Mouse (Mus musculus) regulatory T cell (primary cell): ENCODE results near the gene Mapkapk2.

Experiments
- in situ Hi-C: fragments of 300-600 bp; cut with MboI, MseI; formaldehyde crosslinking; loops from one replicate; pipeline ENCODE4 v1.15.1; 2025; ENCODE audit warnings: high pct_unique_total_duplicates

Mapkapk2 gene

DNA sequence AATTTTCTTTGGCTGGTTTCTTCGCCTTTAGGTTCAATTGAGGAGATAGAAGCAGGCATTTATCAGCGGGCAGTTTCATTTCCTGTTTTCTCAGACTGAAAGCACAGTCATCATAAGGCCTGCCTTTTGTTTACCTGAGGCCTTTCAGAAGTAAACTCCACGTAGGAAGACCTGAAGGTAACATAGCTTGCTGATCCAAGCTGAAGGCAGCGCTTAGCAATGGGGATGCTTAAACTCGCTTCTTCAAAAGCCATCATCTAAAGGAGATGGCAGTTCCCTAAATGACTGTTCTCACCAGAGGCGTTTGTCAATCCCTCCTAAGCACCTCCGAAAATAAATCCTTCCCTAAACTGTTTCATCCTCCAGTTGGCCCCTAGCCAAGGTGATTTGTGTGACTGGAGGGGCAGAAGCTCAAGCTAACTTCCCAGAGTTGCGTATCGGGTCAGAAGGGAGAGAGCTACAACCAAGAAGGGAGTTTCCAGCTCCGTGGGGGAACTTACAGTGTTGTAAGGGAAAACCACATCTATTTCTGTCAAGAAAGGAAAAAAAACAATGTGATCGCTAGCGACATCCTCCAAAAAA is 13.0 kb upstream of the Mapkapk2 start:
- in situ Hi-C loops: no loop called here

DNA sequence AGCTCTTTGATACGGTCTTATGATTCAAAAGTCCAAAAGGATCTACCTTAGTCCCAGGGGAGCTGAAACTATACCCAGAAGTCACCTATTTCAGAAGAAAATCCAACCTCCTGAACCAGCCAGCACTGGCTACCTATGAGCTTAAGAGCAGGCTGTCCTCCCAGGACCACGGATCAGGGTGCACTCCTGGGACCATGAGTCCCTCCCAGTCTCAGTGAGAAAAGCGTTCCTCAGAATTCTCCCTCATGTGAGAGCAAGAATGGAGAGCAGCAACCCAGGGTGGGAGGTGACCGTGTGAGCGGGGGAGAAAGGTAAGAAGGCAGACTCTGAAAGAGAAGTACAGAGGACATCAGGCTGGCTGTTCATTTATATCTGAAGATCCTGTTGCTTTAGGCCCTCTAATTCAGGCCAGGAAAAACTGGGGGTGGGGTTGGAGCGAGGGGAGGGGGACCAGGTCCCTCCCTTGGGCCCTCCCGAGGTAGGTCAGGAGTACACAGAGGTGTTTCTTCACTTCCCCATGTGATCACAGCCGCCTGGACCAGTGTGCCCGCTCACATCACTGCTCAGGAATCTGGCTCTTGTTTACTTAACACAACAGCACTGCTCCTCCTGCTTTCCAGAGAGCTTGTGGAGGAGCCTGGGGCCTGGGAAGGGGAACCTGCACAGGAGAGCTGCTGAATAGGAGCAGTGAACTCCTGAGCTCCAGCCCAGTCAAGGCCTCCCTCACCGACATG is 10.1 kb upstream of the Mapkapk2 start:
- in situ Hi-C loops: loop anchor here (5.0 kb wide), 1 partner anchor 425 kb away; no protein-coding TSS in a partner anchor

DNA sequence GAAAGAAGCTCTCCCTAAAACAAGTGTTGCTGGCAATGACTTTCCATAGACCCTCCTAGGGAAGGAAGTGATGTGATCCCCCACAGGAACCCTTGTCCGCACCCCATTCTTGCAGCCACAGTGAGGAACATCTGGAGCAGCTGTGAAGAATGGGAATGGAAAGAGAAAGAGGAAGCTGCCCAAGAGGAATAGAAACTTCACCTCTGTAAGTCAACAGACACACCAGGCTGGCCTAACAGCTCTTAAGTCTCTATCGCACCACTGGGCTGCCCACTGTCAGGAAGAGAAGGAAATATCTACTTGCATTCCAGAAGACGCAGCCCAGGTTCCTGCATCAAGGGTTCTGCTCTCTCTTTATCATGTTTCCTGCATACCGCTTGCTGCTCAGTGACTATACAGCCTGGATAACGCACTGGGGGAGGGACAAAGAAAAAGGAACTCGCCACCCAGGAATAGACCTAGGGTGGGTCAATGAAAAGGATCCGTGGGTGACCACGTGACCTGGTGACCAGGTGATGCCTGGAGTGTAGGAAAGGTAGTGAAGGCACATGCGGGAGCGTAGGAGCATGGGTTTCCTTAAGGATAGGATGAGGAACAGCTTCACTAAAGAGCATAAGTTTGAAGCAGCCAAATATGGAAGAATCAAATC is 6.3 kb upstream of the Mapkapk2 start:
- in situ Hi-C loops: no loop called here

DNA sequence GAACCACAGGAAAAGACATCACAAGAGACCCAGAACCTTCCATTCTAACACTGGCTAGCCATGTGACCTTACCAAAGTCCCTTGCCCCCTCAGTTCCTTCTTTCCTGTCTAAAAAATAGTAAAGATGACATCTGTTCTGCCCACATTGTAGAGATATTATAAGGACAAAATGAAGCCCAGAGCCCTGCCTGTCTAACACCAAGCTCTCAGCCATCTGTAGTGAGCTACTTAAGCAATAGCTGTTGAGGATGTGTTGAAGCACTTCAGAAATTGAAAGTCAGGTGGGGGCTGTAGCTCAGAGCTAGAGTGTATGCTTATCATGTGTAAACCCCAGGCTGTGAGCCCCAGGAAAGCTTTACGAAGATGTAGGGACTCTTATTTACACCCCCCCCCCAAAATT is 3.2 kb upstream of the Mapkapk2 start:
- in situ Hi-C loops: no loop called here

DNA sequence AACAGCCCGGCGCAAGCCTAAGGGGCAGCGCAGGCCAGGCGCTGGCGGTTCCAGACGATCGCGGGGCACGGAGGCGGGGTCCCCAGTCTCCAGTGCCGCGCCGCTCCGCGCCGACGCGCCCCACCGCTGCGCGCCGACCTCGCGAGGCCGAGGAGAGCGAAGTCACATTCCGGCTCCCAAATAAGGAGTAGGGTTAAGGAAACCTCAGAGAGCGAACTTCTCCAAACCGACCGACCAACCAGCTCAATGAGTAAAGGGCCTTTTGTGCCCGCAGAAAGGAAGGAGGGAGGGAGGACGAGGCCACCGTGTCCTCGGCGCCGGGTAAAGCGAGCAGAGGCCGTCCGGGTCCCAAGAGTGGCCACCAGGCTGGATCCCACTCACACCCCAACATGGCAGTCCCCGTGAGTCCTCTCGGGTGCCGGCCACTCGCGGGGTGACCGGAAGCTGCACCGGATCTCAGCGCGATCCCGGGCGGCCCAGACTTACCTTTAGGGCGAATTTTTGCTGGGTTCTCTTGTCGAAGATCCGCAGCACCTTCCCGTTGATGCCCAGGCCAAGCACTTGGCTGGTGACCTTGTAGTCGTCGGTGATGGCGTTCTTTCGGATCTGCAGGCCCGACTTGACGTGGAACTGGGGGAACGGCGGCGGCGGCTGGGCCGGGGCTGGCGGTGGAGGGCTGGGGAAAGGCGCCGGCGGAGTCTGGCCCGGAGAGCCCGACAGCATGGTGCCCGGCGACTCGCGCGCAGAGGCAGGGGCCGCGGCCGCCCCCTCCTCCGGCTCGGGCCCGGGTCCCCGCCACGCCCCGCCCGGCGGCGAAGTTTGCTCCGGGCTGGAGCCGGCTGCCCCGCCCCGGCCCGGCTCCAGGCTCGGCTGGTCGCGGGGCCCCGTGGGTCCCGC is 575 bp downstream of the Mapkapk2 start:
- in situ Hi-C loops: no loop called here

DNA sequence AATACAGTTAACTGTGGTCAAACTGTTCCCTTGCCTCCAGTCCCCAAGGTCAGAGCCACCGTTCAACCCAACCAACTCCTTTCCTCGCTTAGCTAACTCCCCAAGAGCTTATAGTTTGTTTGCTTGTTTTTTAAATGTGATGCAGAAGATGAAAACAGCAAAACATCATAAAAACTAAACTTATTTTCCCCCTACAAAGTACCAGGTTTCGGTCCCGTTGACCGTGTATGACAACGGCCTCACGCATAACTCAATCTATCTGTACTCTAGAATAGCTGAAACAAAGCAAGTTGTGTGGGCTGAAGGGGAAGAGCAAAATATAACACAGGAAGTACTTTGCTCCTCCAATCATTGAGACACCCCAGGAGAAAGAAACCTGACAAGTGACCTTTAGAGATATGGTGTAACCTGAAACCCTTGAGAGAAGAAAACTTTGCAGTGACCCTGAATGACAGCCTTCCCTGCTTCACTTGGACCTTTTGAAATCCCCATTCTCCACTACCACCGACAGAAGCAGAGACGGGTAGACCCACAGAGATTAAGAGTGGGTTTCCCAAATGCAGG is 1.4 kb downstream of the Mapkapk2 start:
- in situ Hi-C loops: no loop called here

DNA sequence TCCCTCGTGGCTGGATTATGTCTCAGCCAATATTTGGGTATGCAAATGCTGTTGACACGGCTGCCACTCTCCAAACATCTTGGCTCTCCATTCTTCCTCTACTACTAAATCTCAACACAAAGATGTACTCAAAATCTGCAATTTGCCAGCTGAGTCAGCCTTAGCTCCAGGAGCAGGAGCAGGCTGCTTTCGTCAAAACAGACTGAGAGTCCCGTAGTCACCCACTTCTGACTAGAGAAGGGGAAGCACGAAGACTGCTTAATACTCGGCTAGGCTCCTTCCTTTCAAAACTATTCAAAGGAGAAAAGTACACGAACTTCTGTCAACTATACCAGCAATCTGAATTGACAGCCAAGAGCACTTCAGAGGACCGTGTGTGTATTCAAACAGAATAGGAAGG is 2.1 kb downstream of the Mapkapk2 start:
- in situ Hi-C loops: no loop called here

DNA sequence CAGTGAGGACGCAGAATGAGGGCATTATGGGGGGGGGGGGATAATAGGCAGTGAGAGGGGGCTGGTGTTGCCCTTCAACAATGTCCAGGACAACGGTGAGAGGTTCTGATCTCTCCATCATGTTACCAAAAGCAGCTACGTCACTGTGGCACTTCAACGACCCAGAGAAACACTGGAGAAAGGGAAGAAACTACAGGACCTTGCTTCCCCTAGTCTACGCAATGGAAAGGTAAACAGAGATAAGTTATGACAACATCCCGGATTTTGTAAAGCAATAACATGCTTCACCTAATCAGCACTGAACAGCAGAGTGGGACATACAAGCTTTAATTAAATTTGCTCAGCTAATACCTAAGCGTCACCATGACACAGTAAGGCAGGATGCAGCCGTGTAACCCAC is 3.7 kb downstream of the Mapkapk2 start:
- in situ Hi-C loops: no loop called here

DNA sequence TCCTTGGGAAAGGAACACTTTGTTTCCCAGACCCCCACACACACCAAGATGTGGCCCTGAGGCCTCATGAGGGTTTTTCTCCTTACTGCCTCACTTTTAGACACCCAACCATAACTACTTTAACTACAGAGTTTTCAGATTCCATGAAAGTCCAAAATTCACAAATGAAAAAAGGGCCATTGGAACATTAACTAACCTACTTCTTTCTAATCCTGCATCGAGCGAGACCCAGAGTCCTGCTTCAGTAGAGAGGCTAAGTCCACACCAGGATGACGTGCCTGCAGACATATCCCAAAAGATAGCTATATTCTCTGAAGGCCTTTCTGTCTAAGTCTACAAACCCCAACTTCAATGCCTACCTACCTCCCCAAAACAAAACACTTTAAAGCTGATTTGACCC is 4.8 kb downstream of the Mapkapk2 start:
- in situ Hi-C loops: no loop called here

DNA sequence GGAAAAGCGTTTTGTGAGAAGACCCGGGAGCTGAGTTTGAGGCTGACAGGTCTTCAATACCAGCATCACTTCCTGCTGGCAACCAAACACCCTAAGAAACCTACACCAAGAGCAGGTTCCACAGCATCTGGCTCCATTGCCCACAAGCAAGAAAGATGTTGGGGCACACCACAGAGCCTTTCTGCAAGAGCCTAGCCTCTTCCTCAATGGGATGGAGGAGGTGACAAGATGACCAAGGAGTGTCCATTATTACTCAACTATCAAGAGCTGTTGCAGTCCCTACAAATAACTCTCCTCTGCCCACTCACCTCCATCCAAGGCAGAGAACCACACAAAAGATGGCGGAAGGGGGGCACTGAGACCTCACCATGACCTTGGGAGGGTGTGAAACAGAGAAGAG is 5.5 kb downstream of the Mapkapk2 start:
- in situ Hi-C loops: no loop called here

DNA sequence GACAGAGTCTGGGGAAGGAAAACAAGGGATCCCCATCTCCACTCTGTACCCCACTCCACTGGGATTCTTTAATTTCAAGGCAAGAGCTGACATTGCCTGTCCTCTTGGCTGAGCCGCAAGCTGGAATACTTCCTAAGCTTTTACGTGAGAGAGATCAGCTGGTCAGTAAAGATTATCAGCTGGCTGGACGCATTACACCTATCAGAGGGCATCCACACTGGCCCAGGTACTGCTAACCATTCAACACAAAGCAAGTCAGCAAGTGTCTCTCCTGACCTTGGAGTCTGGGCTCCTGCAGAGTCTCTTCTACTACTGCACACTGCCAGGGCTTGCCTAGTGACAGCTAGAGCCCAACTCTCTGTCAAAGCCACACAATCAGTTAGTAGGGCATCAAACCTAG is 6.1 kb downstream of the Mapkapk2 start:
- in situ Hi-C loops: no loop called here

DNA sequence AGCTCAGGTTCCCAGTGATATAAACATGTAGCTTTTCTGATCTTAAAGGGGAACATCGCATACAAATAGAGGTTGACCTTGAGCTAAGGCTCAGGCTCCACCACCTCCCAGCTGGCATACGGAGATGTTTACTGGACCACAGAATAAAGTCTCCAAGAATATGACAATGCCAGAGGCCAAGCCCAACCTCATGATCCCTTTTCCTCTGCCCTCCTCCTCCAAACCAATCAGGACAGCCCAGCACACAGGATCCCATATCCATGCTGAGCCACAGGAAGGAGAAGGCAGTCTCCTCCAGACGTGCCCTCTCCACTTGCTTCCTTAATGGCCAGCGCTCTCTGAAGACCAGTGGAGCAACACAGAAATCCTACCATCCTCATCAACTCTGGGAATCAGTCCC is 6.7 kb downstream of the Mapkapk2 start:
- in situ Hi-C loops: no loop called here

DNA sequence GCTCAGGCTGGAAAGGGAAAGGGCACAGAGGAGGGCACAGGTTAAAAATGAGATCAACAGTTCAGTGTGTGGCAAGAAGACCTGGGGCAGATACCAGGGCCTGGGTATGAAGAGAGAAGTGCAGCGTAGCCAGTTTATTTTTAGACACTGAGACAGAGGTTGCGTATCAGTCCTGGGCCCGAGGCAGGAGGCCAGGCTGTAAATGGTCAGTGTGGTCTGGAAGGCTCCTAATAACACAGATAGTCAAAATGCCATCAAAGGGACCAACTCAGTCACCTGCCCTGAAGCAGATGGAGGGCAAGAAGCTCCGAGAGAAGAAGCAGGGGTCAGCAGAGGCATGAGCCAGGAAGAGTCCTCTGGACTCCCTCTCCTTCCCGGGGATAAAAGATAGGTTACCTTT is 7.4 kb downstream of the Mapkapk2 start:
- in situ Hi-C loops: no loop called here

DNA sequence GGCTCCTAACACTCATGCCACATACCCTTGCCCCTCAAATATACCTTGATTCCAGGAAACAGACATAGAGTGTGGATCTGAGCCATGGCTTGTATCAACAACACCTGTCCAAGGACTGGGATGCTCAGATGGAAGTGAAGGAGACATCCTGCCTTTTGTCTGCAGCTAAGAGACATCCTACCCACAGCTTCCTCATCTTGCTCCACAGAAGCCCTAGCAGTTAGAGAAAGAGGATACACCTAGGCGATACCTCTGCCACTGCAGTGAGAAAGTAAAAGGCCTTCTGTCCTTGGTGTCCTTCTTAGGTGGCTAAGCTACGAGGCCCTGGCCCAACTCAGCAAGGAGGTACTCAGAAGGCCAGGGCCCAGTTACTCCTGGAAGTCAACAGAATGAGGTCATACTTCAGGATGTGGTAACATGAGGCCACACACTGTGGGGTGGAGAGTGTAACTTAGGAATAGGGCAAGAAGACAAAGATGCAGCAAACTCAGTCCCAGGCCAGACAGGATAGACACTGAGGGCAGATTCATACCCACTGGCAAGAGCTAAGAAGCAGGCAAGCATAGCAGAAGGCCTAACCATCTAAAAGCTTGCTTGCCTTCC is 8.0 kb downstream of the Mapkapk2 start:
- in situ Hi-C loops: no loop called here

DNA sequence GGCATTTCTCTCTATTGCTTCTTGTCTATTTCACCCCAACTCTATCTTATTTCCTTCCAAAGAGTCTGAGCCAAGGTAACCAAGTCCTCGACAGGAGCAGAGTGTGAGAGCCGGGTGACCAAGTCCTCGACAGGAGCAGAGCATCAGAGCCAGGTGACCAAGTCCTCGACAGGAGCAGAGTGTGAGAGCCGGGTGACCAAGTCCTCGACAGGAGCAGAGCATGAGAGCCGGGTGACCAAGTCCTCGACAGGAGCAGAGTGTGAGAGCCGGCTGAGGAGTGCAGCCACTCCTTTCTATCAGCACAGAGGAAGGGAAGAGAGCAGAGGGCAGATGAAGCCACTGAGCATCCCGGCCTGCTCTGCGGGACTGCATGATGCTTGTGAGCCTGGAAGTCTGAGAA is 9.1 kb downstream of the Mapkapk2 start:
- in situ Hi-C loops: no loop called here

DNA sequence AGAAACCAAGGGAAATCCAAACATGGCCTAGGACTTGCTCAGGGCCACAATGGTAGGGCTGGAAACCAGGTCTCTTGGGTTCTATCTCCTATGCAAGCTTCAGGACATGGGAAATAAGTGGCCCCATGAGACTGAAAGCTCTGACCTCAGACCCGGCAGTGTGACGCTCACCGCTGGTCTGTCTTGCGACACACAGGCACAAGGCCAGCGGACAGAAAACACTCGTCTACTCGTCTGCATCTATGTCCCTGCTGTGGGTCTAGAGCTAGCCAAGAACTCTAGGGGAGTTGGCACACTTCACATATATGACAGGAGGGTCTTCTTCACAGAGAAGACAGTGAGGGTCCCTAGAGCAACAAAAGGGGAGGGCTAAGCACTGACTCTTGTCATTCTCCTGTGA is 10.7 kb downstream of the Mapkapk2 start:
- in situ Hi-C loops: no loop called here

DNA sequence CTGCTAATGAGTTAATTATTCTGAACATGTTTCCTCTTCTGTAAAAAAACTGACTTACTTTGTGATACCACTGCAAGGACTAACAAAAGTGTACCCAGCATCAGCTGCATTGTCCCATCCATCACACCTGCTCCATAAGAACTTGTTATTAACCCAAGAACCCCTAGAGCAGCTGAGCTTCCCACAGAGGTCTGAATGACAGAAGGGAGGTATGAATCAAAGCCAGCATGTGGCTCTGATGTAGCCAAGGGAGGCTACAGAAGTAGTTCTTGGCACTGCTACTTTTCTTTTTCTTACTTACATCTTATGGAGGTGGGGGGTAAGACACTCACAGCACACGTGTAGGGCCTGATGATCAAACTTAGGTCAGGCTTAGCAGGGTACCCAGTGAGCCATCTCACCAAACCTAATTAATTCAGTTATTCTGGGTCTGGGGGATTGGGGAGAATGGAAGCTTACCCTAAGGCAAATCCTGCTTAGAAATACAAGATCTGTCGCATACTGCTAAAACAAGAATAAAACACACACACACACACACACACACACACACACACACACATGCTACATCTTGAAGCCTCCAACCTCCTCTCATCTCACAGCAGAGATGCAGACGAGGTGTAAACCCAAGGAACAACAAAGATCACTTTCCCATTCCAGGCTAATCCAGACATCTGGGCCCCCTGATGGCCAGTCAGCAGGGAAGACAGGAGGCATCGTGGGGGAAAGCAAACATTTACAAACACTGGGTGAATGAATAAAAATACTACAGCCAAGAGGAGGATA is 11.5 kb downstream of the Mapkapk2 start:
- in situ Hi-C loops: no loop called here

DNA sequence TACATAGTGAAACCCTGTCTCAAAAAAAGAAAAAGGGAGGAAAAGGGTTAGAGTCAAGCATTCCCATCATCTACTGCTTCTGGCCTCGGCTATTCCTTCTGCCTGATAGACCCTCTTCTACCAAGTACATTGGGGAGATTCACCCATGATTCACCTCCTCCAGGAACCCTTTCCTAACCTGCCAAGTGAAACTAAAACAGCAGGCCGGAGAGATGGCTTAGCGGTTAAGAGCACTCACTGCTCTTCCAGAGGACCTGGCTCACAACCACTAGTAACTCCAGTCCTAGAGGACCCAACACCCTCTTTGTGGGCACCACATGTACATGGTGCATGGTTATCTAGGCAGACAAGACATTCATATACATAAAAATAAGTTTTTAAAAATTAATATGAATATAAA is 12.4 kb downstream of the Mapkapk2 start:
- in situ Hi-C loops: no loop called here

DNA sequence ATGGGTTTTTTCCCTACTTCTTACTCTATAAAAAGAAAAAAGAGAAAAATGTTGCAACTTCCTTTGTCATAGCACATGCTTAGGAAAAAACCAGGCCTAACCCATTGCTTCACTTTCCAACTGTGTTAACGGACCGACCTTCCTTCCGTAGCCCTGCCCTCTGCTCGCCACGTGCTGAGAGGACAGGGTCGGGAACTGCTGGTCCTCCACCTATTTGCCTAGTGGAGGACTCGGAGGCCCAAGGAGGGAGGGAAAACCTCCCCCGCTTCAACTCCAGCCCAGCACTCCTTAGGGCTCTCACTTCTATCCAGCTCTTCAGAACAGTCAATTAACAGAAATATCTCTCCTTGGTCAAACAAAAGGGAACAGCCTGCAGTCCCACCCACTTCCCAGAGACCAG is 13.3 kb downstream of the Mapkapk2 start:
- in situ Hi-C loops: no loop called here

DNA sequence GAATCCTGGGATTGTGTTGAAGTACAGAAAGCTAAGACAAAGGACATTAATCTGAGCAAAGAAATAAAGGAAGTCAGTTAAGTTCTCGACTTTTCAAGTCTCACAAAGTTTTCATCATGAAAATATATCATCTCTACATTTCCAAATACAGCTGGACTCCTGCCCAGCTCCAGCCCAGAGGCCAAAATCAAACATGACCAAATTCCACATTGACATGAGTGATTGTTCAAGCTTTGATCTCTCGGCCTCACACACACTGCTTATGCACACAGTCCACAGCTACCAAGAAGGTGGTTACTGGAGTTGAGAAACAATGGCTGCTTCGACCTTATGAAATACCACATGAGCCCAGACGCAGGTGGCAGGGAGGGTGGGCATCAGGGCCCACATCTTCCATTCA is 14.0 kb downstream of the Mapkapk2 start:
- in situ Hi-C loops: no loop called here

DNA sequence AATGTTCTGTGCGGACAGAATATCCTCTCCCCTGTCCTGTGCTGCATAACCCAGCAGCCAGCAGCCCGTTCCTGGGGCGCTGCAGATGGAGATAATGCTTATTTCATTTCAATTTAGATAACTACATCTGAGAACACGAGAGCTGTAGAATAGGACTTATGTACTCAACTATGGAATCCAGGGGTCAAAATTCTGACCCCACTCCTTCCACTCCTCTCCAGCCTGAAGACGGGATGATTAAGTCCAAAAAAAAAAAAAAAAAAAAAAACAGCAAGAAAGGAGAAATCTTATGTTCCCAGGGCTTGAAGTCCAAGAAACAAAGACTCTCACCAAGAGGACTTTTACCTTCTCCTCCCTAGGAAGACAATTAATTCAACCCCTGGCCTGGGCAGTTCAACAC is 14.5 kb downstream of the Mapkapk2 start:
- in situ Hi-C loops: no loop called here
